Mouse (Mus musculus) left cerebral cortex, adult 2 months (tissue): ENCODE measurements at regions not wholly inside any gene's neighbourhood (a gene's known extent, or its start where the extent isn't known, plus 50 kb on each side); places are given as distances from the start of the nearest gene placed in this dataset.
"Not testable (repeated sequence)": the region's sequence is repeated elsewhere in the genome, so short reads cannot be mapped to it uniquely, and the experiment has no call there.

Source experiments
- DNase-seq, 2 experiments: peaks; one replicate each; pipeline ENCODE4 v3.0.0; 2021 to 2022; ENCODE audit warnings: low spot score in 2 of 2, mixed read lengths in 1 of 2; ENCODE audit errors: extremely low spot score in 1 of 2
- H3K27ac ChIP-seq: fragments of 200-600 bp; 2 replicates; pipeline ENCODE4 v1.8.1; 2022
- H3K4me3 ChIP-seq: fragments of 200-600 bp; 2 replicates; pipeline ENCODE4 v1.8.1; 2022
- CTCF ChIP-seq: fragments of 200-600 bp; IDR thresholded peaks from 2 replicates; pipeline ENCODE4 v1.8.1; 2022; ENCODE audit warnings: antibody characterized with exemption, mild to moderate bottlenecking, moderate library complexity
- intact Hi-C: fragments of 180-260 bp; cut with DNase I; formaldehyde crosslinking; loops from one replicate; pipeline ENCODE4 v1.15.1; 2025

GRCm38 (mm10) chr8:19976461-19976860 is 73.3 kb downstream of the Gm31371 start:
- intact Hi-C loops, result loop anchor here (5.0 kb wide), 1 partner anchor 36 kb away; no protein-coding TSS in a partner anchor
- H3K27ac ChIP-seq, DNase-seq, H3K4me3 ChIP-seq: not testable (repeated sequence)

- intact Hi-C loops, result loop anchor here (5.0 kb wide), 1 partner anchor 33 kb away; no protein-coding TSS in a partner anchor
- peak overlapping the region; percentile 51 for H3K4me3 ChIP-seq
Measured at GRCm38 (mm10) chr8:19979536-19980345, 76.5 kb downstream of the Gm31371 start.

GRCm38 (mm10) chr8:19980346-19980726 is 77.1 kb downstream of the Gm31371 start:
- H3K4me3 ChIP-seq, result peak overlapping the region; percentile 51
- DNase-seq, result peak in 1 of 2 experiments; percentile 16
- intact Hi-C loops, H3K27ac ChIP-seq: not testable (repeated sequence)

More at GRCm38 (mm10) chr8:19979536-19980345, 76.5 kb downstream of the Gm31371 start:
- no peak overlapping the region for H3K27ac ChIP-seq
- TF ChIP-seq CTCF, result peak; percentile 61
- peak; percentile 33 to 52 for DNase-seq

- DNase-seq, result peak; percentile 42 to 46
- H3K4me3 ChIP-seq, H3K27ac ChIP-seq, intact Hi-C loops: not testable (repeated sequence)
Measured at GRCm38 (mm10) chr8:20008106-20008505, 104.9 kb downstream of the Gm31371 start.

- not testable (repeated sequence) for DNase-seq, H3K4me3 ChIP-seq, H3K27ac ChIP-seq
- TF ChIP-seq CTCF, result peak; percentile 51
- intact Hi-C loops, result loop anchor here (5.0 kb wide), 1 partner anchor 34 kb away; no protein-coding TSS in a partner anchor
Measured at GRCm38 (mm10) chr8:20010947-20011346, 107.8 kb downstream of the Gm31371 start.

- not testable (repeated sequence) for H3K27ac ChIP-seq, H3K4me3 ChIP-seq, DNase-seq
- peak; percentile 25 for TF ChIP-seq CTCF
- intact Hi-C loops, result loop anchor here (5.0 kb wide), 1 partner anchor 36 kb away; no protein-coding TSS in a partner anchor
Measured at GRCm38 (mm10) chr8:20013278-20013677, 110.1 kb downstream of the Gm31371 start.

GRCm38 (mm10) chr8:20014451-20015130 is 111.4 kb downstream of the Gm31371 start:
- H3K27ac ChIP-seq, H3K4me3 ChIP-seq, DNase-seq: not testable (repeated sequence)
- intact Hi-C loops, result loop anchor here (5.0 kb wide), 1 partner anchor 37 kb away; no protein-coding TSS in a partner anchor

- H3K27ac ChIP-seq, DNase-seq, H3K4me3 ChIP-seq, intact Hi-C loops: not testable (repeated sequence)
- TF ChIP-seq CTCF, result peak; percentile 14; the same call in 1 of the 2 replicates
Measured at GRCm38 (mm10) chr8:20015411-20016081, 112.4 kb downstream of the Gm31371 start.

GRCm38 (mm10) chr8:20016082-20016840 is 113.1 kb downstream of the Gm31371 start:
- H3K4me3 ChIP-seq, H3K27ac ChIP-seq, intact Hi-C loops: not testable (repeated sequence)
- DNase-seq, result peak; percentile 39

GRCm38 (mm10) chr8:20025521-20025920 is 122.3 kb downstream of the Gm31371 start:
- DNase-seq, H3K27ac ChIP-seq, H3K4me3 ChIP-seq, intact Hi-C loops: not testable (repeated sequence)

GRCm38 (mm10) chr8:20027956-20028355 is 124.8 kb downstream of the Gm31371 start:
- peak; percentile 17 to 38 for DNase-seq
- H3K27ac ChIP-seq, H3K4me3 ChIP-seq, intact Hi-C loops: not testable (repeated sequence)

- H3K4me3 ChIP-seq, DNase-seq, H3K27ac ChIP-seq, intact Hi-C loops: not testable (repeated sequence)
Measured at GRCm38 (mm10) chr8:20030131-20030530, 126.9 kb downstream of the Gm31371 start.

GRCm38 (mm10) chr8:20057626-20058025 is 154.4 kb downstream of the Gm31371 start:
- intact Hi-C loops, H3K4me3 ChIP-seq, H3K27ac ChIP-seq: not testable (repeated sequence)
- DNase-seq, result peak; percentile 7 to 11

- DNase-seq, H3K27ac ChIP-seq, H3K4me3 ChIP-seq, intact Hi-C loops: not testable (repeated sequence)
Measured at GRCm38 (mm10) chr8:20098121-20098520, 194.9 kb downstream of the Gm31371 start.

- H3K27ac ChIP-seq, H3K4me3 ChIP-seq, intact Hi-C loops, DNase-seq: not testable (repeated sequence)
Measured at GRCm38 (mm10) chr8:20100241-20100640, 197.0 kb downstream of the Gm31371 start.
